Mouse (Mus musculus) heart, postnatal 0 days (tissue): Measurements from ENCODE around the gene Itga2.

Source experiments
- CTCF ChIP-seq: IDR thresholded peaks from 2 replicates; pipeline ENCODE4 v1.5.1; 2016; ENCODE audit warnings: antibody characterized with exemption, control low read depth, low read depth
- EP300 ChIP-seq: IDR thresholded peaks from 2 replicates; pipeline ENCODE4 v1.6.1; 2016; ENCODE audit warnings: antibody characterized with exemption, low read depth

DNA sequence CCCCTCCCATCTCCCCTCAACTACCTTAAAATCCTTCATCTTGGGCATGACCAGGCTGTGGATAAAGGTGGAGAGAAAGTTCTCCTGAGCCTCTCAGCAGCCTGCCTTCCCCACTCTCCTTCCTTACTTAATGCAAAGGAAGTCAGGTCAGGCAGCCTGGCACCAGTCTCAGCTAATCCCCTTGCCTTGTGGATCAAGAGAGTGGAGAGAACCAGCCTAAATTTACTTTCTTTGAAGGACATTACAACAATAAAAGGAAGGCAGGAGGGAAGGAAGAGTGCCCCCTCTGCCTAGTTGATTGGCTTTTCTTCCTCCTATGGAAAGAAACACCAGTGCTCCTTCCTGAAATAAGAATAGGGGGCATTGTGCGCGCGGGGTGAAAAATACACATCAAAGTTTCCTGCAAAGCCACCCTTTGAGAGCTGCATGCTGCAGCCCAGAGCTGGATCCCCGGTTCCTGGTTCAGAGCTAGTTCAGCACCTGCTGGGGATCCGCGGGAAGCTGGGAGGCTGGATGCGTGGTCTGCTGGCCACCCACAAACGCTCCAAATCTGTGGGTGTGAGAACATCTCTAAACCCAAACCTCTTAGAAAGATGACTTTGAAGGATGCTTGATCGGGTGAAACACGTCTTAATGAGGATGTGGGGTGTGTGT lies 777 bp downstream of the Itga2 start:
- TF ChIP-seq CTCF (no peak), EP300 (no peak)
